Mouse (Mus musculus) kidney, postnatal 4 days (tissue): Measurements from ENCODE around the gene Gys1.
"Not testable (repeated sequence)": the region's sequence is repeated elsewhere in the genome, so short reads cannot be mapped to it uniquely, and the experiment has no call there.

Source experiments
- DNase-seq, 2 experiments: peaks; one replicate each; pipeline ENCODE4 v3.0.0; 2021; ENCODE audit warnings: mixed read lengths in 2 of 2

Gene Gys1

DNA sequence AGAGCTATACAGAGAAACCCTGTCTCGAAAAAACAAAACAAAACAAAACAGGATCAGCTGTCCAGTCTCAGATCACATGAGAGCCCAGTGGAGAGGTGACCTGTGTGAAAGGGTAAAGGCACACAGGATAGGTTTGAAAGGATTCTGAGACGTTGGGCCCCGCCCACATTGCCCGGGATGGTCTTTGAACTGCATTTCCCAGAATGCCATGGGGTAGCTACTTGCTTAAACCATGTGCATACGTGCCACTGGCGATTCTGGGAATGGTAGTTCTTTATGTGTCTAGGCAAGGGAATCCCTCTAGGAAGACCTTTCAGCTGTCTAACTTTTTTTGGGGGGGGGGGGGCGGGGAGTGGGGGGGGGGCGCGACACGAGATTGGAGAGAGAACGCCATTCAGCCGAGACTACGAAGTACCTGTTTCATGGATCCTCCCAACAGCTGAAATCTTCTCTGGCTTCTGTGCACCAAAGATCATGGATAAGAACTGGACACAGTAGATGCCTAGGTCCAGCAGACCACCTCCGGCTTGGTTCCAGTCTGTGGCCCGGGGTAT is 46.8 kb downstream of the Gys1 start, which contains the start of gene Tulp2:
TSS of gene Tulp2 (plus strand) at position 504 of the 554 bp plus-strand sequence.
- DNase-seq: peak; percentile 73 to 79

DNA sequence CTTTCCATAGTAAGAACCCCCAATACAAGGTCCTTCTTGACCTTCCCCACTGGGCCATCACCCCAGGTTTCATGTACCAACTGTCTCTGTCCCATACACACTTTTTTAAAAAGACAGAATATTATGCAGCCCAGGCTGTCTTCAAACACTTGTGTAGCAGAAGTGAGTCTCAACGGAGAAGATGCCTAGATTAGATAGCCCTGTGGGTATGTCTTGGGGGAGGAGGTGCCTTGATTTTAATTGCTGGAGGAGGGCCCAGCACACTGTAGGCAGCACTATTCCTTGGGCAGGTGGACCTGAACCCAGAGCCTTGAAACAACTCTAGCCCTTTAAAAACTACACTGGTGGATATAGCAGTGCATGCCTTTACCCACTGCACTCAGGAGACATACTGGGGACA is 47.5 kb downstream of the Gys1 start:
- no peak for DNase-seq

DNA sequence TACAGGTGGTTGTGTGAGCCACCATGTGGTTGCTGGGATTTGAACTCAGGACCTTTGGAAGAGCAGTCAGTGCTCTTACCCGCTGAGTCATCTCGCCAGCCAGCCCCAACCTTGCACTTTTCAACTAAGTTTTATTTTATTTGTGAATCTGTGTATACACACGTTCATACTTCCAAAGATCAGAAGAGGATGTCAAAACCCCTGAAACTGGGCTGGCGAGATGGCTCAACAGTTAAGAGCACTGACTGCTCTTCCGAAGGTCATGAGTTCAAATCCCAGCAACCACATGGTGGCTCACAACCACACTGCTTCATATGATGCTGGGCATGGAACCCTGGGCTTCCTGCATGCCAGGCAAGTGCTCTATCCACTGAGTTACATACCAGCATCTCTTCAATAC is 50.3 kb downstream of the Gys1 start:
- DNase-seq: not testable (repeated sequence)

DNA sequence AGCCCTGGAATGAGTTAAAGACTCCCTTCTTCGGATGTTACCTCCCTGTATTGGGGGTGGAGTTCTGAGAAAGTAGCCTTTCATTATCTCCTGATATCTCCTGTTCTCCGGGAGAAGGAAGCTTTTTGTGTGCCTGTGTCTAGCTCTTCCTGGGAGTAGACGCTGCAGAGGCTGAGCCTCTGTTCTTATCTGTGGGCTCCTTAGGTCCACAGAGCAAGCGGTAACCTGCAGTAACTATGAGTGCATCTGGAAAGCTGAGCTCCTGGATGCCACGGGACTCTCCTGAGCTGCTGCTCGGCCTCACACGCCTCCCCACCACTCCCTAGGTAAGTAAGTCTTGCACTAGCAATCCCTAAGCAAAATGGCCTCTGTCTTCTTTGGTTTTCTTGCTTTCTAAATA is 51.5 kb downstream of the Gys1 start:
- DNase-seq: no peak

DNA sequence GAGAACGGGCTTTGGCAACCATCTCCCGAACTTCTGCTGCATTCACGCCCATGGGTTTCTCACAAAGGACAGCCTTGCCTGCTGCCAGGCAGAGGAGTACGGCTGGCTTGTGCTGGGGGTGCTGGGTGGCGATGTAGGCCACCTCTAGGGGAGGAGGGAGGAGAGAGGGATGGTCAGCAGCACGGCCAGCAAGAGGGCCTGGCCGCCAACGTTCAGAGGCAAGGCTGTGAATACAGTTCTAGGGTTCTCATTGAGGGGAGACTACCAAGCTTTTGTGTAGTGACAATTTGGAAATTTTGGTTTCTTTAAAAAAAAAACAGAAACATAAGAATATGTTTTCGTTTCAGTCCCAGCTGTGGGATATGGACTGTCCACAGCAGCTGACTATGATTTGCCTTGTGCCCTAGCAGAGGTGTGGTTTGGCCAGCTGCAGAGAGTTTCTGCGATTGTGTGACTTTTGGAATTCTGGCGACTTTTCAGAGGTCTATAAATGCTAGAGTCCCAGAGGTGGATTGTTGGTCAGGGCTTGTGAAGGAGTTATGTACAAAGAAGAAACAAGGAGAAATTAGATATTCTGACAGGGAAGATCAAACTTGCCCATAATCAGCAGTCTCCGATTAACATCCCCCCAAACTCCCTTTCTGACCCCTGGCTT is 52.2 kb downstream of the Gys1 start, which contains the start of gene Gm45808:
TSS of gene Gm45808 (minus strand) at position 51 of the 655 bp plus-strand sequence.
- DNase-seq: no peak

DNA sequence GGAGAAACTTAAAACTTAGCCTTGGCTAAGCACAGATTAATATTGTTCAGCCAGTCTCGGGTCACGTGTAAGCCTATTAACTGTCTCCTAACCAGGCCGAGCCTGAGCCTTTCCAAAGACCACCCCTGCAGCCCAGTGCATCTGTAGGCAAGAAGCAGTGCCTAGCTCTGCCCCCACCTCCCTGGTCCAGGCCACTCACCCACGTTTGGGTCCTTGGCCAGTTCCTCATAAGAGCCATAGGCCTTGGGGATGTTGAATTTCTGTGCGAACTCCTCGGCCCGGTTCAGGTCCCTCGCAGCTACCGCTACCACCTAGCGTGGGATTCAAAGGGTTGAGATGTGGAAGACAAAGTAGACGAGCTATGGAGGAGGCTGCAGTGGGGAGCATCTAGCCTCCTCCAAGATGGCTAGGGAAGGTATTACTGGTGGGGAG is 53.2 kb downstream of the Gys1 start:
- DNase-seq: no peak

DNA sequence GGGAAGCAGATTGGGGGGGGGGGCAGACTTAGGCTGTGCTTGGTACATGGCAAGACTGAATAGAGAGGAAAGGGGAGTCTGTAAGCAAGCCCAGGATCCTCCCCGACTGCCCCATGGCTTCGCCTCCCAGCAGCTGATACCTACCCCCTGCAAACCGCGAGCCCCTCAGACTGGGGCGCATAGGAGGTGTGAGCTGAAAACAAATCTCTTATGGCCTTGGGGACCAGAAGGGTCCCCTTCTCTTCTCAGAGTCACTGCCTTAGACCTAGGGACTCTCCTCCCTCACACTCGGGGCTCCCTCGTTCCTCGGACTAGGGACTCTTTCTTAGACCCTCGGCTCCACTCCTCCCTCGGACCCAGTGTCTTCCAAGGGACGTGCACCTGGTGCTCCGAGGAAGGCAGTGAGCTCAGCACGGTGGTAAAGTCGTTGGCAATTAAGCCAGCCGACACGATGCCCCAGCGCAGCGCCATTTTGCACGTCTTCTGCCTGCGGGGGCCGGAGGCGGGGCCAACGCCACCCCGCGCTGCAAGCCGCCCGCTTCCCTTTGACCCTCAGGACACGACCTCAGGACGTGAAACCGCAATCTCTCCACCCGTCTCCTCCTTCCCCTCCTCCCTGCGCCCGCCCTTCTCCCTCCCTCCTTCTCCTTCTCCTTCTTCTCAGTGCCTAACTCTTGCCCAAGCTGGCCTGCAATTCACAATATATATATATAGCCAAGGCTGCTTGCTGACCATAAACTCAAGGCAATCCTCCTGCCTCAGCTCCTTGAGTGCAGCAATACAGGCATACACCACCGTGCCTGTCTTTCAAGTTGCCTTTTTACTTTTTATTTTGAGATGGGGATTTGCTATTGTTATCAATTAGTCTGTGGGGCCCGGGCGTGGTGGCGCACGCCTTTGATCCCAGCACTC is 53.9 kb downstream of the Gys1 start, which contains the start of gene Dhdh:
TSS of gene Dhdh (minus strand) at position 513 of the 912 bp plus-strand sequence.
- DNase-seq: peak; percentile 71 to 81

DNA sequence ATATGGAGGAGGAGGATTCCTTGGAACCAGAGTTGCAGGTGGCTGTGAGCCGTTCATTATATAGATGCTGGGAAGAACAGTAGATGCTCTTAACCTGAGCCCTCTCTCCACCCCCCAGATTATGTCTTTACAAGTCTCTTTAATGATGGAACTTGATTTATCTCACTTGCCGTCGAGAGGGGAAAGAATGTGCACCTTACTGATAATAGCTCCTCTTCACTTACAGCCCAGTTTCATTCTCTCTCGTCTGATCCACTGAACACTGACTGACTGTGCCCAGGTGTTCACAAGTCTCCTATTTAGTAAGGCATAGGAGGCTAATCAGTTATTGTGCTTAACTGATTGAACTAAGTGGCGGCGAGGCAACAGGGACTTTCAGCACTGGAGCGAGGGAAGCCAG is 54.9 kb downstream of the Gys1 start:
- DNase-seq: no peak

DNA sequence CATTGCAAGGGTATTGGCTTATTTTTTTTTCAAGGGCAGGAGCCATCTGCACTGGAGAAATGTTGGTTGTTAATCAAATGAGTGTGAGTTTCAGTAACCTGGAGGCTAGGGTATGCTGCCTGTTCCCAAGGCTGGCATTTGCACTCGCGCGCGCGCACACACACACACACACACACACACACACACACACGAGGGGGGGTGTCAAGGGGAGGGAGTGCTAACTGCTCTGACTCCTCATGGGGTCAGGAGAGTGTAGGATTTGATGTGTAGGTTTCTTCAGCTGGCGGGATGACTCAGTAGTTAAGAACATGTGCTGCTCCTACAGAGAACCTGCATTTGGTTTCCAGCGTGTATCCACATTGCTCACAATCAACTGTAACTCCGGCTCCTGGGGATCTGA is 56.2 kb downstream of the Gys1 start:
- peak in 1 of 2 experiments; percentile 55 for DNase-seq

DNA sequence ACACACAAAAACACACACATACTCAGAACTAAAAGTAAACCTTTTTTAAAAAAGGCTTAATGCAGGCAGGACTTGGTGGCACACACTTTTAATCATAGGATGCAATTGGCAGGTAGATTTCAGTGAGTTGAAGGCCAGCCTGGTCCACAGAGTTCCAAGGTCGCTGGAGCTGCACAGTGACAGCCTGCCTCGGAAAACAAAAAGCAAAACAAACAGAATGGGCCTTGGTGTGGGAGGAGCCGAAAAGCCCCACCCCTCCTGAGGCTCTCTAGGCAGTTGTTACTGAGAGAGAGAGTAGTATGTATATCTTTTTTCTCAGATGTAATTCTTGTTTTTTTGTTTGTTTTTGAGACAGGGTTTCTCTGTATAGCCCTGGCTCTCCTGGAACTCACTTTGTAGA is 56.6 kb downstream of the Gys1 start:
- peak; percentile 53 to 66 for DNase-seq

DNA sequence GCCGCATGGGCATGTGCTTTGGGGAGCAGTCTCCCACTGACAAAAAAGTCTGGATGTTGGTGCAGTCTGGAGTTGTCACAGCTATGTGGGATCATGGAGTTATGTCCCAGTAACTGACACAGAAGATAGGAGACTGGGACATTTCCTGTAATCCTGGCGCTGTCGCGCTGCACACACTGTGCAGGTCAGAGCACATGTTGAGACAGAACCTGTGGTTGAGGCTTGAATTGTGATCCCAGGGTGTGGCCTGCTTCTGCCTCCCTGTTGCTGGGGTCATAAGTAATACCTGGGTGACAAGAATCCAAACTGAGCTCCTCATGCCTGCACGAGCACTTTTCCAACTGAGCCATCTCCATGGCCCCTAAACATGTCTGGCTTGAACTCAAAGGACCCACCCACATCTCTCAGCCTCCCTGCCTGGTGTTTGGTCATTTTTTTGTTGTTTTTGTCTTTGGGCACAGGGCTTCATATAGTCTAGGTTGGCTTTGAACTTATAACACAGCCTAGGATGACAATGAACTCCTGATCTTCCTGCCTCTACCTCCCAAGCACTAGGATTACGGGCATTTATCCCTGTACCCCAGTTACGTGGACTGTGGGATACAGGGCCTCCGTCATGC is 57.7 kb downstream of the Gys1 start:
- no peak for DNase-seq

DNA sequence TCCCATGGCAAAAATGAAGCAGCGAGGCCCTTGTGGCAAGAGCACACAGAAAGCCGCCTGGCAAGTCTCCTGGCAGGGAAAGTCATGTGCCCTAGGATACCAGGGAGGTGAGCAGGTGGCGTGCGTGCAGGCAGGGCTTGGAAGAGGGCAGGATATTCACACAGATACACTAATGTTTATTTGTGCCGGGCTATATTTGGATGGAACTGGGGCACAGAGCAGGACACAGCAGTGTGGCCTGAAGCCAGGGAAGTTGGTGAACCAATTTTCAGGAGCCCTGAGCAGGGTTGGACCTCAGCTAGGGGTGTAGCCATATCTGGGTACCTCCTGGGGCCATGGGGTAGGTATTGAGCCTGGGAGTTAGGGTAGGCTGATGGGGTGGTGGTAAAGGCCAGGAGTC is 58.3 kb downstream of the Gys1 start:
- DNase-seq: no peak

DNA sequence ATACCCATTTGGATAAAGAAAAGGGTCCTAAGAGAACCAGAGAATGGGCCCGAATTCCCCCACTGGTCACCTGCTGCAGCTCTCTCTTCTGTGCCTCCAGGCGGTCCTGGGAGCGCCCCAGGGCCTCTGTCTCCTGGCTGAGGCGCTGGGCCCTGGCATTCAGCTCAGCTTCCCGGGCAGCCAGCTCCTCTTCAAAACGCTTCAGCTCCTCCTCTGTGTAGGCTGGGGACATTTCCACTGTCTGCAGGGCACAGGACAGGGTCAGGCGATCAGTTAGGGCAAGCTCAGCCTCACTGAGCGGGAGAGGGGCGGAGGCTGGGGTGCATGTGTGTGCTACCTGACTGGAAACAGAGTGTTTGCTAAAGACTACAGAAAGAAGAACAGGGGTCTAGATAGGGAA is 59.9 kb downstream of the Gys1 start:
- DNase-seq: no peak

DNA sequence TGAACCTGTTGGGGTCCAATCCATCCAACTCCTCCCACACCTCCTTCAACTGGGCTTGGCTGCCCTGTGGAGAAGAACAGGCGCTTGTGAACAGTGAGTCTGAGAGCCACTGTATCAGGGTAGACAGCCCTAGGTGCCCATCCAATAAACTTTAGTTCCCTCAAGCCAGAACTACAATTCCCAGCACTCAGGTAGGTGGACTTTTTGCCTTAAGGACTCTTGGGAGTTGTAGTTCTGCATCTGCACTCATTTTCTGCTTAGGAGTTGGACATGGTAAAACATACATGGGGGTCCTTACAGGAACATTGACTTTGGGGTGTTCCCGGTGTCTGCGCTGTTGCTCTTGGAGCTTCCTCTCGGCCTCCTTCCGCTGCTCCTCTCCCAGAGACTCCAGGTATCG is 63.8 kb downstream of the Gys1 start:
- no peak for DNase-seq
